Mouse (Mus musculus) stomach, embryonic 16.5 days (tissue): ENCODE data around the gene Aifm1. TPM values are rescaled to one million over a fixed set of nuclear protein-coding genes. Genes with fewer than 3 reads are reported as not detected.
A peak's percentile ranks its signal among the peaks of the same experiment; 100 is the strongest.

Experiments
- ATAC-seq: fragments of 200-750 bp; cut with Nextera tagmentation; 2 replicates; pipeline ENCODE4 v1.8.0; 2017; ENCODE audit warnings: moderate number of reproducible peaks, moderate TSS enrichment; ENCODE audit not compliant: insufficient read depth, low FRiP score
- H3K27ac ChIP-seq: fragments of 300-500 bp; sonication (generic); 2 replicates; pipeline ENCODE4 v1.5.1; 2014; ENCODE audit warnings: low read length
- H3K27me3 ChIP-seq: fragments of 300-500 bp; sonication (generic); 2 replicates; pipeline ENCODE4 v1.6.1; 2014; ENCODE audit warnings: low read length, control low read depth, mixed read lengths; ENCODE audit not compliant: control insufficient read depth, insufficient read depth
- H3K36me3 ChIP-seq: fragments of 300-500 bp; sonication (generic); 2 replicates; pipeline ENCODE4 v1.6.1; 2014; ENCODE audit warnings: low read length; ENCODE audit not compliant: control insufficient read depth, insufficient read depth
- H3K4me1 ChIP-seq: fragments of 300-500 bp; sonication (generic); 2 replicates; pipeline ENCODE4 v1.6.1; 2014; ENCODE audit warnings: low read length, control low read depth, mixed read lengths; ENCODE audit not compliant: control insufficient read depth, insufficient read depth
- H3K4me2 ChIP-seq: fragments of 300-500 bp; sonication (generic); 2 replicates; pipeline ENCODE4 v1.6.1; 2014; ENCODE audit warnings: low read depth, low read length, mixed read lengths
- H3K4me3 ChIP-seq: fragments of 300-500 bp; sonication (generic); replicated peaks from 2 replicates; pipeline ENCODE4 v1.5.1; 2014; ENCODE audit warnings: mild to moderate bottlenecking, low read length
- H3K9ac ChIP-seq: fragments of 300-500 bp; sonication (generic); 2 replicates; pipeline ENCODE4 v1.6.1; 2014; ENCODE audit warnings: low read length
- H3K9me3 ChIP-seq: fragments of 300-500 bp; sonication (generic); replicated peaks from 2 replicates; pipeline ENCODE4 v1.6.1; 2016; ENCODE audit warnings: low read length, control low read depth; ENCODE audit not compliant: control insufficient read depth
- WGBS: fragments of 180-500 bp; shearing (Covaris S2); extraction: QIAGEN DNeasy Blood & Tissue Kit; methylation state at CpG from one replicate; pipeline ENCODE4 v1.1.7; 2014; 5-methylcytosine and 5-hydroxymethylcytosine counted together
- polyA plus RNA-seq: library from polyadenylated mRNA; unstranded; fragments of >200 nt; fragmentation: Nextera tagmentation; extraction: Ambion mirVana; gene quantifications from 2 replicates; pipeline ENCODE4 v1.2.1, GENCODE M21; 2015

Gene Aifm1
- polyA plus RNA-seq, 1 experiment from 2014 or later = 81.0 TPM

GRCm38 (mm10) chrX:48518211-48518807 lies 4.9 kb upstream of the Aifm1 start:
- Histone ChIP-seq H3K27ac (no peak overlapping the region), H3K9ac (0 out of 2 replicates have a peak overlapping the region, but pooled peaks have one; percentile 32), H3K4me1 (no peaks in the 10 kb centered on the region), H3K4me3 (peak overlapping the region; percentile 52), H3K27me3 (no peaks in the 10 kb centered on the region), H3K36me3 (no peaks in the 10 kb centered on the region), H3K9me3 (no peaks in the 10 kb centered on the region), H3K4me2 (peak overlapping the region; percentile 76)
- WGBS = 22% methylated on average over 15 of the region's 15 CpGs
- ATAC-seq = peak; percentile 66

- H3K4me3 ChIP-seq = peak overlapping the region; percentile 62
- H3K27me3 ChIP-seq = no peaks in the 10 kb centered on the region
- 13% methylated on average over 13 of the region's 13 CpGs for WGBS
- H3K4me1 ChIP-seq = no peaks in the 10 kb centered on the region
- H3K27ac ChIP-seq = no peak overlapping the region
- no peaks in the 10 kb centered on the region for H3K9me3 ChIP-seq
- no peaks in the 10 kb centered on the region for H3K36me3 ChIP-seq
- peak overlapping the region; percentile 52 for H3K9ac ChIP-seq
- H3K4me2 ChIP-seq = peak overlapping the region; percentile 54
- ATAC-seq = no peak
Measured at GRCm38 (mm10) chrX:48513824-48514223, 461 bp upstream of the Aifm1 start.

- H3K9ac ChIP-seq = no peak overlapping the region
- WGBS = 86% methylated on average over 8 of the region's 8 CpGs
- H3K4me1 ChIP-seq = no peaks in the 10 kb centered on the region
- H3K27ac ChIP-seq = no peak overlapping the region
- H3K4me3 ChIP-seq = no peak overlapping the region
- ATAC-seq = no peak
- no peaks in the 10 kb centered on the region for H3K9me3 ChIP-seq
- no peaks in the 10 kb centered on the region for H3K27me3 ChIP-seq
- no peaks in the 10 kb centered on the region for H3K36me3 ChIP-seq
- no peak overlapping the region for H3K4me2 ChIP-seq
Measured at GRCm38 (mm10) chrX:48493763-48494162, 19.6 kb downstream of the Aifm1 start.

- H3K4me1 ChIP-seq = no peaks in the 10 kb centered on the region
- H3K4me3 ChIP-seq = no peak overlapping the region
- no peaks in the 10 kb centered on the region for H3K36me3 ChIP-seq
- no peak overlapping the region for H3K27ac ChIP-seq
- WGBS = 89% methylated on average over 7 of the region's 7 CpGs
- no peak overlapping the region for H3K9ac ChIP-seq
- H3K27me3 ChIP-seq = no peaks in the 10 kb centered on the region
- no peak for ATAC-seq
- no peaks in the 10 kb centered on the region for H3K9me3 ChIP-seq
- no peak overlapping the region for H3K4me2 ChIP-seq
Measured at GRCm38 (mm10) chrX:48481687-48482086, 31.7 kb downstream of the Aifm1 start.

- WGBS = 72% methylated on average over 4 of the region's 4 CpGs
- no peaks in the 10 kb centered on the region for H3K4me1 ChIP-seq
Measured at GRCm38 (mm10) chrX:48481095-48481494, 32.3 kb downstream of the Aifm1 start.

GRCm38 (mm10) chrX:48467355-48467946 lies 45.9 kb downstream of the Aifm1 start:
- no peaks in the 10 kb centered on the region for H3K9me3 ChIP-seq
- ATAC-seq = 0 out of 2 replicates have a peak, but pooled peaks have one; percentile 34
- no peak overlapping the region for H3K27ac ChIP-seq
- no peak overlapping the region for H3K9ac ChIP-seq
- no peaks in the 10 kb centered on the region for H3K27me3 ChIP-seq
- 76% methylated on average over 3 of the region's 3 CpGs for WGBS
- no peaks in the 10 kb centered on the region for H3K36me3 ChIP-seq
- no peak overlapping the region for H3K4me3 ChIP-seq
- H3K4me1 ChIP-seq = no peaks in the 10 kb centered on the region
- H3K4me2 ChIP-seq = no peak overlapping the region

More at GRCm38 (mm10) chrX:48481095-48481494, 32.3 kb downstream of the Aifm1 start:
- H3K27ac ChIP-seq = no peak overlapping the region
- H3K4me2 ChIP-seq = no peak overlapping the region
- no peaks in the 10 kb centered on the region for H3K36me3 ChIP-seq
- no peaks in the 10 kb centered on the region for H3K9me3 ChIP-seq
- no peaks in the 10 kb centered on the region for H3K27me3 ChIP-seq
- no peak overlapping the region for H3K9ac ChIP-seq
- no peak for ATAC-seq
- H3K4me3 ChIP-seq = no peak overlapping the region

GRCm38 (mm10) chrX:48466174-48466573 lies 47.2 kb downstream of the Aifm1 start:
- Histone ChIP-seq H3K9me3 (no peaks in the 10 kb centered on the region), H3K36me3 (no peaks in the 10 kb centered on the region), H3K4me3 (no peak overlapping the region), H3K4me2 (no peak overlapping the region), H3K9ac (no peak overlapping the region), H3K4me1 (no peaks in the 10 kb centered on the region), H3K27ac (no peak overlapping the region), H3K27me3 (peaks cover 3% of the 10 kb centered on the region; the same call in 1 of the 2 replicates)
- 64% methylated on average over 2 of the region's 2 CpGs for WGBS
- ATAC-seq = no peak

GRCm38 (mm10) chrX:48464436-48464835 lies 48.9 kb downstream of the Aifm1 start:
- H3K4me2 ChIP-seq = no peak overlapping the region
- no peaks in the 10 kb centered on the region for H3K9me3 ChIP-seq
- no peaks in the 10 kb centered on the region for H3K36me3 ChIP-seq
- peaks cover 3% of the 10 kb centered on the region; the same call in 1 of the 2 replicates for H3K27me3 ChIP-seq
- H3K4me1 ChIP-seq = no peaks in the 10 kb centered on the region
- WGBS = 88% methylated on average over 6 of the region's 6 CpGs
- H3K9ac ChIP-seq = no peak overlapping the region
- no peak overlapping the region for H3K4me3 ChIP-seq
- no peak overlapping the region for H3K27ac ChIP-seq
- ATAC-seq = no peak

GRCm38 (mm10) chrX:48463636-48464035 lies 49.7 kb downstream of the Aifm1 start:
- H3K36me3 ChIP-seq = no peaks in the 10 kb centered on the region
- no peak overlapping the region for H3K9ac ChIP-seq
- no peak for ATAC-seq
- peak overlapping the region; percentile 65; the same call in 1 of the 2 replicates for H3K4me2 ChIP-seq
- 88% methylated on average over 4 of the region's 4 CpGs for WGBS
- H3K4me1 ChIP-seq = no peaks in the 10 kb centered on the region
- no peak overlapping the region for H3K27ac ChIP-seq
- H3K4me3 ChIP-seq = no peak overlapping the region
- peaks cover 3% of the 10 kb centered on the region; the same call in 1 of the 2 replicates for H3K27me3 ChIP-seq
- H3K9me3 ChIP-seq = no peaks in the 10 kb centered on the region
